ENCODE assay signal across 18 mouse cellular contexts in genomic region chr2:166303854-166304253, GRCm38 (mm10).
DNase-seq lines count a peak whose midpoint lies in the region; ATAC-seq and TF ChIP-seq lines count a peak whose summit lies in the region.
"Had no signal": no experiment of that assay in that cellular context is flagged by ENCODE, and none has a peak within 500 bp of the region (broad histone marks: within the 10 kb centered on the region; RNA-seq: fewer than 3 reads in every experiment).

No protein-coding gene starts in this region.

- 79% methylated on average over 2 of the region's 2 CpGs for WGBS in hindbrain, embryonic 10.5 days
- 80% methylated on average over 2 of the region's 2 CpGs for WGBS in hindbrain, embryonic 11.5 days
- 83% methylated on average over 2 of the region's 2 CpGs for WGBS in limb, embryonic 10.5 days
- 76% methylated on average over 2 of the region's 2 CpGs for WGBS in lung, postnatal 0 days

- no peak overlapping the region for H3K4me2 ChIP-seq in hindbrain, embryonic 11.5 days (replicated peaks; ENCODE audit: low read depth, low read length)
- H3K4me2 ChIP-seq in lung, postnatal 0 days (replicated peaks; ENCODE audit: low read depth, low read length), result no peak overlapping the region
- H3K4me2 ChIP-seq: limb, embryonic 12.5 days; midbrain, embryonic 15.5 days had no signal

- no peak overlapping the region for H3K4me3 ChIP-seq in hindbrain, embryonic 10.5 days
- no peak overlapping the region for H3K4me3 ChIP-seq in hindbrain, embryonic 11.5 days (ENCODE audit: low read depth, low read length)
- no peak overlapping the region for H3K4me3 ChIP-seq in limb, embryonic 10.5 days
- H3K4me3 ChIP-seq in lung, postnatal 0 days (ENCODE audit: low read depth, low read length), result no peak overlapping the region
- H3K4me3 ChIP-seq: limb, embryonic 12.5 days; midbrain, embryonic 15.5 days had no signal

- ATAC-seq in hindbrain, embryonic 11.5 days (ENCODE audit: low FRiP score), result no peak
- ATAC-seq in lung, postnatal 0 days, result no peak
- ATAC-seq: activated CD4-positive, CD25-positive, alpha-beta regulatory T cell, adult 4 months; hindbrain, postnatal 0 days; midbrain, embryonic 15.5 days had no signal

- no peak overlapping the region for H3K9ac ChIP-seq in hindbrain, embryonic 11.5 days (ENCODE audit: low read depth, low read length)
- H3K9ac ChIP-seq in lung, postnatal 0 days (replicated peaks; ENCODE audit: low read depth), result no peak overlapping the region
- H3K9ac ChIP-seq: limb, embryonic 12.5 days; liver, postnatal 0 days; midbrain, embryonic 15.5 days had no signal

- no peak for TF ChIP-seq EP300 in lung, postnatal 0 days (IDR thresholded peaks at IDR 0.05)

- 0 out of 2 replicates have a peak overlapping the region, but pooled peaks have one; percentile 6 for H3K27ac ChIP-seq in hindbrain, embryonic 10.5 days
- no peak overlapping the region for H3K27ac ChIP-seq in hindbrain, embryonic 11.5 days (ENCODE audit: low read depth, low read length)
- peak overlapping the region; percentile 46 for H3K27ac ChIP-seq in limb, embryonic 10.5 days
- H3K27ac ChIP-seq in lung, postnatal 0 days (ENCODE audit: low read length), result no peak overlapping the region
- H3K27ac ChIP-seq: hindbrain, postnatal 0 days; limb, embryonic 12.5 days; midbrain, embryonic 15.5 days had no signal

- H3K27me3 ChIP-seq in hindbrain, embryonic 10.5 days (ENCODE audit: insufficient read depth, poor library complexity, severe bottlenecking), result peaks cover 40% of the 10 kb centered on the region
- peaks cover 2% of the 10 kb centered on the region; the same call in 1 of the 2 replicates for H3K27me3 ChIP-seq in hindbrain, embryonic 11.5 days (ENCODE audit: control insufficient read depth, insufficient read depth, low read length)
- no peaks in the 10 kb centered on the region for H3K27me3 ChIP-seq in limb, embryonic 10.5 days (ENCODE audit: low read depth, poor library complexity, severe bottlenecking)
- H3K27me3 ChIP-seq in lung, postnatal 0 days (replicated peaks; ENCODE audit: insufficient read depth, low read length), result no peaks in the 10 kb centered on the region
- H3K27me3 ChIP-seq: limb, embryonic 12.5 days had no signal

- no peak for TF ChIP-seq CTCF in lung, postnatal 0 days (IDR thresholded peaks at IDR 0.05)

- peaks cover 45% of the 10 kb centered on the region for H3K4me1 ChIP-seq in hindbrain, embryonic 10.5 days (replicated peaks)
- peaks cover 8% of the 10 kb centered on the region for H3K4me1 ChIP-seq in hindbrain, embryonic 11.5 days (replicated peaks; ENCODE audit: control insufficient read depth, insufficient read depth, low read length)
- H3K4me1 ChIP-seq in limb, embryonic 10.5 days, result peaks cover 35% of the 10 kb centered on the region
- H3K4me1 ChIP-seq in lung, postnatal 0 days (ENCODE audit: insufficient read depth, low read depth, low read length), result no peaks in the 10 kb centered on the region

- peak; percentile 36 for DNase-seq in cerebellum, adult 11-12 months
- no peak for DNase-seq in cerebellum, adult 8-10 months
- no peak for DNase-seq in hindbrain, embryonic 10.5 days (ENCODE audit: low spot score)
- no peak for DNase-seq in hindbrain, embryonic 11.5 days (ENCODE audit: low spot score)
- DNase-seq in brain, adult 2 months (ENCODE audit: low read depth, low spot score), result peak; percentile 63
- no peak for DNase-seq in limb, embryonic 10.5 days (ENCODE audit: low spot score)
- DNase-seq in lung, postnatal 0 days (ENCODE audit: low spot score), result no peak
- DNase-seq in spleen, postnatal 36 days (ENCODE audit: low spot score in 2 of 2), result no peak
- DNase-seq: gastrocnemius, postnatal 36 days; kidney, adult 9 months; kidney, postnatal 4 days; layer of hippocampus, postnatal 36 days; liver, postnatal 0 days; thymus, adult 18-20 months had no signal

- no peaks in the 10 kb centered on the region for H3K36me3 ChIP-seq in hindbrain, embryonic 10.5 days
- no peaks in the 10 kb centered on the region for H3K36me3 ChIP-seq in hindbrain, embryonic 11.5 days (ENCODE audit: control insufficient read depth, insufficient read depth, low read length)
- H3K36me3 ChIP-seq in limb, embryonic 10.5 days, result no peaks in the 10 kb centered on the region
- H3K36me3 ChIP-seq in lung, postnatal 0 days (ENCODE audit: insufficient read depth, low read length), result no peaks in the 10 kb centered on the region
- H3K36me3 ChIP-seq: limb, embryonic 12.5 days; midbrain, embryonic 15.5 days had no signal

- H3K9me3 ChIP-seq in hindbrain, embryonic 10.5 days, result peaks cover 4% of the 10 kb centered on the region; the same call in 1 of the 2 replicates
- H3K9me3 ChIP-seq in hindbrain, embryonic 11.5 days (ENCODE audit: control insufficient read depth, low read length), result no peaks in the 10 kb centered on the region
- H3K9me3 ChIP-seq in limb, embryonic 10.5 days (replicated peaks), result no peaks in the 10 kb centered on the region; the same call in 1 of the 2 replicates
- H3K9me3 ChIP-seq in lung, postnatal 0 days (ENCODE audit: low read length), result no peaks in the 10 kb centered on the region
- H3K9me3 ChIP-seq: midbrain, embryonic 15.5 days had no signal

Comparison
In these comparisons a context has a peak if more than half of its experiments do, and no peak if none do; other contexts are left out.
1. DNase-seq: peak in cerebellum, adult 11-12 months (single experiment) and brain, adult 2 months (single experiment); none in cerebellum, adult 8-10 months (single experiment), hindbrain, embryonic 10.5 days (single experiment), hindbrain, embryonic 11.5 days (single experiment), limb, embryonic 10.5 days (single experiment), lung, postnatal 0 days (single experiment) and spleen, postnatal 36 days (0 of 2).
2. H3K27ac ChIP-seq: peak in hindbrain, embryonic 10.5 days (single experiment) and limb, embryonic 10.5 days (single experiment); none in hindbrain, embryonic 11.5 days (single experiment) and lung, postnatal 0 days (single experiment).